Mouse (Mus musculus) c-Kit-positive CD71-positive TER-119-positive erythroid progenitor cells, embryonic 14.5 days (primary cell): ENCODE results near the gene Olfr1128.
"Not testable (repeated sequence)": the region's sequence is repeated elsewhere in the genome, so short reads cannot be mapped to it uniquely, and the experiment has no call there.

Experiments
- DNase-seq: peaks from one replicate; pipeline ENCODE4 v3.0.0-alpha.2; 2013; ENCODE audit warnings: low spot score

Gene Olfr1128

DNA sequence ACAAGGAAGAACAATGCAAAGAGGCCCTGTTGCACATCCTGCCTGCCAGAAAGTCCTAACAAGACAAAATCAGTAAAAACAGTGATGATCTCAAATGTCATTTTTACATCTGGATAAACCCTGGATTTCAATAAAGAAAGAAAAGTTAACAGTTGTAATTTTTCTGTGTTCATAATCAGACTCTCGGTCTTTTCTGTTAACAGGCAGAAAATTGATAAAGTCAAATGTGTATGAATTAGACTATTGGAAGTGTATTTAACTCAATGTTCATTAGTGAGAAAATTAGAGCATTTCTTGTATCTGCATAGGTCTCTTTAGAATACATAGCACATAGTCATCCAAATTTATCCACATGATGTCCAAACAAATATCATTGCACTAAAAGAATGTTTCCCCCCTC, at the start of gene Olfr1128:
Gene Olfr1128, minus strand, starts transcription at position 101 of the 400 bp plus-strand sequence.
- DNase-seq: no peak

DNA sequence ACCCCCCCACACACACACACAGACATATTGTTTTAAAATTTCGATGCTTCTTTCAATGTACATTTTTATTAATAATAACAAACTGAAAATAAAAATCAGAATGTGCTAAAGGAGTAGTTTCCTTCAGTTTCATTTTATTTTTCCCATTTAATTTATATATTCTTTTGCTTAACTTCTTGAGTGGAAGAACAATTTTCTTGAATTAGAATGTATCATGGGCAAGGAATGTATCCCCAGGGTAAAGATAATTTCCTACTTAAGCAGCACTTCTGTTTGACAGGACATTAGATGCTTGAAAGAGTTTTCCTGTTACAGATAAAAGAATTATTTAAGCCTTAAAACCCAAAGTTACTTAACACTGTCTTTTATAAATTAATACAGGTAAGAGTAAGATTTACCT, 28.3 kb upstream of the Olfr1128 start, which contains the start of gene Olfr1129:
Gene Olfr1129, plus strand, starts transcription at position 301 of the 400 bp plus-strand sequence.
- DNase-seq: not testable (repeated sequence)

DNA sequence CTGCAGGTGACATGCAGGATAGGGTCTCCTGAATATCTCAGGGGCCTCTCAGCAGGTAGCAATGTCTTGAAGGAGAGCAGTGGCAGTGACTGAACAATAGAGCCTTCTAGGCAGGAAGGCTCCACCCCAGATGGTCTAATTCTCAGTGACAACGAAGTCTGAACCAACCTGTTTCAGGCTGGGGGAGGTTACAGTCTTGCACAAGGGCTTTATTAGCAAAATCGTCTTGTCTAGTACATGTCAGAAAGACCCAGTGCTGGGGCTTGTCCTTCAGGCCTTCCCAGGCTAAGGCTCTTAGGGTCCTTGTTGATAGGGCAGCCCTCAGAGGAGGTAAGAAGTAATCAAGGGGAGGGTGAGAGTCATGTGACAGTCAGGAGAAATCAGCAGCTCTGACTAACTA, 10.5 kb downstream of the Olfr1128 start:
- DNase-seq: no peak

DNA sequence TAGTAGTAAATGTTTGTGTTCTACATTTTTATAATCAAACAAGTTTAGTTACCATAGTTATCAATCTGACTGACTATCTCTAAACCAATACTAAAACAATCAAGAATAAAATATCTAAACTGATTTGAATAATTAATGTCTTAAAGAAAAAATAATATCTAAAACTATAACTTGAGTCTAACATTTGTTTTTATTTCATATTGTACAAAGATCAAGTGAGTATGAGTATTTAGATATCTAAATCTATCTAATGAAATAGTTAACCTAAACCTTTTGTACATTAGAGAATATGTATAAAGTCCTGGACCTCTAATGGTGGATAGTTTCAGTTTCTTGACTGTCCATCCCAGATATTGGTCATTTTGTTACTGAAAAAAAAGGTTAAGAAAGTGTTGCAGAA, 13.8 kb downstream of the Olfr1128 start, which contains the start of gene Olfr153:
Gene Olfr153, plus strand, starts transcription at position 301 of the 400 bp plus-strand sequence.
- DNase-seq: no peak

DNA sequence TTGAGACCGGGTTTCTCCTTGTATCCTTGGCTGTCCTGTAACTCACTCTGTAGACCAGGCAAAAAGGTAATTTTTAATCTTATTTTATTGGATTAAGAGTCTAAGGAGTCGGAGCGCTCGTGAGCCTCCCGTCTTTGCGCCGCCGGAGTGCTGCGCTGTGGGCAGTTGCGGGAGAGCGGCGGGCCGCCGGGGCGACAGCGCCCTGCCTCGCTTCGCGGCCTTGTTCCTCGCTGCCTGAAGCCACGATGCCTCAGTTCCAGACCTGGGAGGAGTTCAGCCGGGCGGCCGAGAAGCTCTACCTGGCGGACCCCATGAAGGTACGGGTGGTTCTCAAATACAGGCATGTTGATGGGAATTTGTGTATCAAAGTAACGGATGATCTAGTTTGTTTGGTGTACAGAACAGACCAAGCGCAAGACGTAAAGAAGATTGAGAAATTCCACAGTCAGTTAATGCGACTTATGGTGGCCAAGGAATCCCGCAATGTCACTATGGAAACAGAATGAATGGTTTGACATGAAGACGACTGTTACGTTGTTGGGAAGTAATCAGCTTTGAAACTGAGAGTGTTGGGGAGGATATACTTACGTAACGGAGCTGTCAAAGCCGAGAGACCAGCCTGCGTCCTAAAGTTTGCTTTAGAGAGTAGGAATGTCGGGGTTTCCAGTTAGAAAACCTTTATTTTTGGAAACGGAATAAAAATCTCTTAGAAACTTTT, 19.3 kb downstream of the Olfr1128 start:
- not testable (repeated sequence) for DNase-seq

DNA sequence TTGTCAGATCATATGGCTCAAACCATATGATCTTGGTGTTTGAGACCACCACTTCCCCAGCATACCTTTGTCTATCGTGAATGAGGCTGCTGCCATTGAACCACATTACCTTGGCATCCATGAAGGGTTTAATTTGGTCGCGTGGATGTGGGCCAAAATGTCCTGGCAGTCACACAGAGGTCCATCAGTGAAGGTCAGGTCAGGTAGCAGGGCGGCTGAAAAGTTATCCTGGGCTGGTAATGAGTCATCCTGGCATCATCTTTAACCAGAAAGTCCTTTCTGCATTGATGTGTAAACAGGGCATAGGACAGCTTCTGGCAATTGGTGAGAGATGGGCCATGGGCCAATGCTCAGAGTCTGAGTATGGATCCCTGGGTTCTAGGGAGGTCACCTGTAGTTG, 24.7 kb downstream of the Olfr1128 start:
- DNase-seq: no peak

DNA sequence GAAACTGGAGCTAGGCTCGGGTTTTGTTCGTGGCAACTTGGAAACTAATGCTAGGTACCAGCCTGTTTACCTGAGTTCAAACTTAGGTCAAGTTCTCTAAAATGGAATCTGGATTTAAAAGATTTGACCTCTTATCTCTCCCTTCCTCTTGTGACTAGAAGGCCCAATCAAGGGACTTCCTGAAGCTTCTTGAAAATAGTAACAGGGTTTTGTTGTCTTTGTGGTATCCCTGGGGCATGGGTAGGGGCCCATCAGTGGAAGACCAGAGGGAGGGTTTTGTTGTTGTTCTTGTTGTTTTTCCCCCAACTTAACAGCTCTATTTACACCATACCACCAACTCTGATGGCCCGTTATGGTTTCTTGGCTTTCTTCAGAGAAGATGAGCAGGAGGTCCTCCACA, 28.8 kb downstream of the Olfr1128 start:
- no peak for DNase-seq

DNA sequence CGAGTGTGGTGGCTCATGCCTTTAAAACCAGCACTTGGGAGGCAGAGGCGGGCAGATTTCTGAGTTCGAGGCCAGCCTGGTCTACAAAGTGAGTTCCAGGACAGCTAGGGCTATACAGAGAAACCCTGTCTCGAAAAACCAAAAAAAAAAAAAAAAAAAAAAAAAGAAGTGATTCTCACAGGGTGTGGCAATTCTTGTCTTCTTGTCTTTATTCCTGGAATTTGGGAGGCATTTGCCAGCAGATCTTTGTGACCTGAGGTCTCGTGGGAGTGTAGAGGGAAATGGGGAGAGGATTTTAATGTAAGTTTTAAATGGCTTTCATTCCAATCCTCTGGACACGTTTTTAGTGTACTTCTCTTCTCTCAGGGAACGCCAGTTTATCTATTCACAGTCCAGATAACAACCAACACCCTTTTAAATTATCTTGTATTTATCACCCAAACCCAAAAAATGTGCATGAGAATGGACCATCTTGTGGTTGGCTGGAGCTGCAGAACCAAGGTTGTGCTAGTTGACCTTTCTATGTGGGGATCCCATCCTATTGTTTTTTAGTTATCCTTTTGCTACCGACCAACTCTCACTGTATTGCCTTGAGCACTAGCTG, 29.8 kb downstream of the Olfr1128 start:
- DNase-seq: no peak

DNA sequence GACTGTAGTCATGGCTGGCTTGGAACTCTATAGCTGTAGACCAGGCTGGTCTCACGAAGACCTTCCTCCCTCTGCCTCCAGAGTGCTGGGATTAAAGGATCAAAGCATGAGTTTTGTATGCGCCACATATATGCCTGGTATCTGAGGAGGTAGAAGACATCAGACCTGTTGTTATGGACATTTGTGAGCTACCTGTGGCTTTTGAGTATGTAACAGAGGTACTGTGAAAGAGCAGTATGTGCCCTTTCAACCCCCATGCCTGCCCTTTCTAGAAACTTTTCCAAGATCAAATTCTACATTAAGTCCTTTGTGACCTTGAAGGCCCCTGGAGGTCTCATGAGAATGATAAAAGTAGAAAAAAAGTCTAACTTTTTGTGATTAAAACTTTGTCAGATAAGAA, 30.3 kb downstream of the Olfr1128 start:
- no peak for DNase-seq

DNA sequence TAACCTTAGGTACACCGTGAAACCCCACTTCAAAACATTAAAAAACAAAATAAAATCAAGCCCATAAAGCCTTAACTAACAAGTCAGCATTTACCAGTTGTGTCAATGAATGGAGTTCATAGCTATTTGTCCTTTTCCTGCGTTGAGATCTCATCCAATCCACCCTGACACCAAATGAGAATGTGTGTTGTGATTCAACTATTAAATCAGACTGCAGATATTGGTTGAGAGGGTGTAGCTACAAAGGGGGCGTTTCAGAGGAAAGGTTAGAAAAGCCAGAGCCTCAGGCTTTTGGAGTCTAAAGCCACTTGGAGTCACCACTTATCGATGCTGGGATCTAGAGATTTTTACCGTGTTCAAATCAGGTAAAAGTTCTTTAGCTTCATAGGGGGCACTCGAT, 39.1 kb downstream of the Olfr1128 start, which contains the start of gene Pramel6:
Gene Pramel6, plus strand, starts transcription at position 301 of the 400 bp plus-strand sequence.
- no peak for DNase-seq

DNA sequence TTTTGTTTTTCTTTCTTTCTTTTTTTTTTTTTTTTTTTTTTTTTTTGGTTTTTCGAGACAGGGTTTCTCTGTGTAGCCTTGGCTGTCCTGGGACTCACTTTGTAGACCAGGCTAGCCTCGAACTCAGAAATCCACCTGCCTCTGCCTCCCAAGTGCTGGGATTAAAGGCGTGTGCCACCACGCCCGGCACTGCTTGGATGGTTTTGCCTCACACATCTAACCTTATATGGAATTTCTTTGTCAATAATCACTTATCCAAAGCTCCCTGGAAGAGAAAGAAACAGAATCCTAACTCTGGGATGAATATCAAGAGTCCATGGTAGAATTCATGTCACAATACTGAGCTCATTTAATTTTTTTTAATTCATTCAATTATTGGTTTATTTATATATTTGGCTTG, 48.3 kb downstream of the Olfr1128 start, which contains the start of gene Pramel7:
Gene Pramel7, minus strand, starts transcription at position 101 of the 400 bp plus-strand sequence.
- not testable (repeated sequence) for DNase-seq
